Mouse (Mus musculus) ovary, postnatal 10 days (tissue): ENCODE data around the gene Mpig6b.

ENCODE experiments used
- DNase-seq: peaks from one replicate; pipeline ENCODE4 v3.0.0; 2022; ENCODE audit warnings: low spot score

Mpig6b gene

DNA sequence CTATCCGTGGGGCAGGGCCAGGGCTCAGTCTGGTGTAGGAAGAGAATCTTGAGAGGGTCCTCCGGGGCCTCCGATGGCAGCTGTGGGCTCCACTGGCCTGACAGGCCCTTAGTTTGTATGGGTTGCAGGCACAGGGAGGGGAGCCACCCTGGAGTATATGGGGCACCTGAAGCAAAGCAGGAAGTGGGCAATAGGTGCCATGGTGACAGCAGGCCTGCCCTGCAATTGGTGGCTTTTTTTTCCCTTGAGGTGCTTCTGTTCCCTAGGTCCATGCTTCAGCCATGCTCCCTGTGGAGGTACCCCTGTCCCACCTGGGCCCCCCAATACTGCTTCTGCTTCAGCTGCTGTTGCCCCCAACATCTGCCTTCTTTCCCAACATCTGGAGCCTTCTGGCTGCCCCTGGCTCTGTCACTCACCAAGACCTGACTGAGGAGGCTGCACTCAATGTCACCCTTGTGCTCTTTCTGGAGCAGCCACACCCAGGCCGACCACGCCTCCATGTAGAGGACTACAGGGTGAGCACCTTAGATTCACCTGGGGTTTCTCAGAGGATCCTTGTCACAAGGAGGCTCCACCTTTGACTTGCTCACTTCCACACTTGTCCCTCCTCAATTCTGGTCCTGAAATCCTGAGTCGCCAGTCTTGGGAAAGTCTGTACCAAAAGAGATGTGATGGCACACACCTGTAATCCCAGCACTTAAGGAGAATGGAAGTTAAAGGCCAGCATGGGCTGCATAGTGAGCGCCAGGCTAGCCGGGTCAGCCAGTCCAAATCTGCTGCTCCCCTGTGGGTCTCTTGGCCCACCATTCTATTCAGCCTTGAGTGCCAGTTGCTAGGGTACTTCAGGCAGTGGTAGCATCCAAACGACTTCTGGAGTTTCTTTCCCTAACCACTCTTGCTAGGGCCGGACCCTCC is 48.9 kb downstream of the Mpig6b start:
- DNase-seq, result no peak

DNA sequence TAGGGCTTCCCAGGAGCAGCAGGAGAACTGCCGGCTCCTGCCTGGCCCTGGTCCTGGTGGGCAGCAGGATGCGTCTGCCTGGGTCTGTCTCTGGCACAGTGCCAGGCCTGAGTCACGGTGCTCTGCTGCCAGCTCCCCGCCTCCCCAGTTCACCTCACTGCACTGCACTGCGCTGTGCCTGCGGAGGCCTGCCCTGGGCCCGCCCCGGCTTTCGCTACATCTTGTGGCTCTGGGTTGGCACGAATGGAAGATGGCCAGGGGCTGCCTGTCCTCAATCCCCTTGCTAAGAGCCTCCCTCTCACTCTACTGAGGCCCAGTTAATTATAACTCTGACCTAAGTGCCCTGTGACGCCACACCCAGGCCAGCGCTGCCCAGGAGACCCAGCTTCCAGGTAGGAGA is 49.6 kb downstream of the Mpig6b start, which contains the start of gene Vwa7:
TSS of gene Vwa7 (plus strand) at position 204 of the 400 bp plus-strand sequence.
- no peak for DNase-seq

DNA sequence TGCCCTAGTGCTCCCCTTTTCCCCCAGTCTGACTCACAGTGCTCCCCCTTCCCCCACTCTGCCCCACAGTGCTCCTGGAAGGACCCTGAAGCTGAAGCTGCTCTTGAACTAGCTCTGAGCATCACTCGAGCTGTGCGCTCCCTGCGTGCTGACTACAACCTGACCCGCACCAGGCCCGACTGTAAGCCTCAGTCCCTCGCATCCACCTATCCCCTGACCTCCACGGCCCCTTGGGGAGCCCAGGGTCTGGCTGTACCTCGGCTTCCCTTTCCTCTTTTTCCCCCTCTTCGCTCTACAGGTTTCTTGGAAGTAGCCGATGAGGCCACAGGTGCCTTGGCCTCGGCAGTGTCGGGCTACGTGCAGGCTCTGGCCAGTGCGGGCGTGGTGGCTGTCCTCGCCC is 50.7 kb downstream of the Mpig6b start:
- DNase-seq, result no peak

DNA sequence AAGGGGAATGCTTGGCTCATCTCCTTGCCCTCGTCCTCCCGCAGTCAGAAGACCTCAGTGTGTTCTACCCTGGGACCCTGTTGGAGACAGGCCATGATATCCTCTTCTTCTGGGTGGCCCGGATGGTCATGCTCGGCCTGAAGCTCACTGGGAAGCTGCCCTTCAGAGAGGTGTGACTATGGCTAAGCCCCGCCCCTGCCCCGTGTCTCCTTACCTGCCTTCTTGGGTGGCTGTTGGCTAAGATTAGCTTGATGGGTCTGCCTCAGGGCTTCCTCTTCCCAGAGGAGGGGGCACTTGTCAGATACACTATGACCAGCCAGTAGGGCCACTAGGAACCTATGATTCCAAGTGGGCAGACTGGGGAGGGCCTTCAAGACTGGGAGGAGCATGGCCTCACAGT is 52.8 kb downstream of the Mpig6b start:
- no peak for DNase-seq
